Mouse (Mus musculus) left cerebral cortex, postnatal 10 days (tissue): Measurements from ENCODE around the gene Washc1. TPM values are rescaled to one million over a fixed set of nuclear protein-coding genes. Genes with fewer than 3 reads are reported as not detected.

Source experiments
- total RNA-seq, 2 experiments: library from RNA; stranded (reverse); gene quantifications; 2 replicates each; pipeline ENCODE4 v1.2.3; 2021

The Washc1 gene
- total RNA-seq, 2 experiments from 2014 or later, result 51.5 to 52.9 TPM

Other genes with a start within 250 kb of the Washc1 start
- 10 to 100 TPM; 34.3 to 35.6 TPM for gene Ralbp1, start 225.7 kb upstream of the Washc1 start, total RNA-seq
- gene Twsg1, start 160.3 kb upstream of the Washc1 start, total RNA-seq, result 10 to 100 TPM; 25.6 to 27.4 TPM
- gene Ankrd12, start 34.5 kb upstream of the Washc1 start, total RNA-seq, result 100 to 1,000 TPM; 110 to 119 TPM
- 100 to 1,000 TPM; 246 to 254 TPM for gene Ndufv2, start 10.0 kb upstream of the Washc1 start, total RNA-seq
- 1 to 10 TPM; 3.6 to 3.9 TPM for gene Ddx11, start 12.0 kb downstream of the Washc1 start, total RNA-seq